Mouse (Mus musculus) forebrain, embryonic 15.5 days (tissue): Measurements from ENCODE around the gene Ptpn6. TPM values are rescaled to one million over a fixed set of nuclear protein-coding genes. Genes with fewer than 3 reads are reported as not detected.
A peak's percentile ranks its signal among the peaks of the same experiment; 100 is the strongest.

Experiments
- ATAC-seq: fragments of 200-750 bp; cut with Nextera tagmentation; replicated peaks from 2 replicates; pipeline ENCODE4 v1.8.0; 2017; ENCODE audit warnings: mild to moderate bottlenecking, moderate TSS enrichment, moderate library complexity
- H3K27ac ChIP-seq: fragments of 300-500 bp; sonication (generic); replicated peaks from 2 replicates; pipeline ENCODE4 v1.5.1; 2015; ENCODE audit warnings: mild to moderate bottlenecking, inconsistent platforms
- H3K27me3 ChIP-seq: fragments of 300-500 bp; sonication (generic); 2 replicates; pipeline ENCODE4 v1.6.1; 2015; ENCODE audit warnings: inconsistent platforms
- H3K36me3 ChIP-seq: fragments of 300-500 bp; sonication (generic); 2 replicates; pipeline ENCODE4 v1.6.1; 2015; ENCODE audit warnings: mild to moderate bottlenecking, inconsistent platforms
- H3K4me1 ChIP-seq: fragments of 300-500 bp; sonication (generic); 2 replicates; pipeline ENCODE4 v1.6.1; 2015; ENCODE audit warnings: inconsistent platforms
- H3K4me2 ChIP-seq: fragments of 300-500 bp; sonication (generic); replicated peaks from 2 replicates; pipeline ENCODE4 v1.6.1; 2015; ENCODE audit warnings: mild to moderate bottlenecking, inconsistent platforms
- H3K4me3 ChIP-seq: fragments of 300-500 bp; sonication (generic); 2 replicates; pipeline ENCODE4 v1.5.1; 2015; ENCODE audit warnings: mild to moderate bottlenecking, inconsistent platforms
- H3K9ac ChIP-seq: fragments of 300-500 bp; sonication (generic); replicated peaks from 2 replicates; pipeline ENCODE4 v1.6.1; 2015; ENCODE audit warnings: mild to moderate bottlenecking, inconsistent platforms
- H3K9me3 ChIP-seq: fragments of 300-500 bp; sonication (generic); 2 replicates; pipeline ENCODE4 v1.6.1; 2016; ENCODE audit warnings: inconsistent platforms
- WGBS: fragments of 180-500 bp; shearing (Covaris S2); methylation state at CpG from one replicate; pipeline ENCODE4 v1.1.7; 2015; ENCODE audit warnings: mixed read lengths; 5-methylcytosine and 5-hydroxymethylcytosine counted together
- polyA plus RNA-seq: library from polyadenylated mRNA; unstranded; fragments of >200 nt; fragmentation: Nextera tagmentation; extraction: Ambion mirVana; gene quantifications from 2 replicates; pipeline ENCODE4 v1.2.1, GENCODE M21; 2015

Ptpn6 gene
- polyA plus RNA-seq, 1 experiment from 2014 or later: 3.2 TPM

DNA sequence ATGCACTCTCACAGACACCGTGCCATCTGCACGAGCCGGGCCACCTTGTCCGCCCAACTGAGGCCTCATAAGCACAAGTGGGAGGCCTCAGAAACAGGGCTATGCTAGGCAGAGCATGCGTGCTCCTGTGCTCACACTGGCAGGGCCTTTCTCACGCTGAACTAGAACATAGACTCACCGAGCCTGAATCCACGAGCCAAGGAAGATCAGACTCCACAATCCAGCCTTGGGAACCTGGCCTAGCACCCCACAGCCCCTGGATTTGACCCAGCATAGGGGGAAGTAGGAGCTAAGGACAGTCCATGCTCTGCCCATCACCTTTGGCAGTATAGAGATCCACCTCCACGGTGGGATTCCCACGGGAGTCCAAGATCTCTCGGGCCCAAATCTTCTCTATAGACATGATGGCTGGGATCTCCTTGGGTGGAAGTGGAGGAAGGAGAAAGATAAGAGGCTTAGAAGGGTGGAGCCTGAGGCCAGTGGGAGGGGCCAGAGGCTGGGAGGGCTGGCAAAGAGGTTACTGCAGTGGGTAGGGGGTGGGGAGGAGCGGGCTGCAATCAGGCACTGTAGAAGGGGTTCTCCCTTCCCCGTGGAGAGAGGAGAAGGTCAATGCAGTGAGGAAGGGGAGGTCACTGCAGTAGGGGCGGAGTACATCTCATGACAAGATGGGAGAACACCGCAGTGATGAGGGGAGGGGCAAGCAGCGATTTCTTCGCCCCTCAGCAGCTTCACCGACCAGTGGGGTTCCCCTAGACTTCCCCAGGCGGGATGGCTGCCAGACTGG is 29.6 kb upstream of the Ptpn6 start:
- no peaks in the 10 kb centered on the region for H3K9me3 ChIP-seq
- peaks cover 20% of the 10 kb centered on the region for H3K4me1 ChIP-seq
- H3K27ac ChIP-seq: no peak overlapping the region
- peak overlapping the region; percentile 90 for H3K4me2 ChIP-seq
- 0 out of 2 replicates have a peak, but pooled peaks have one; percentile 7 for ATAC-seq
- H3K4me3 ChIP-seq: peak overlapping the region; percentile 61
- 22% methylated on average over 19 of the region's 19 CpGs for WGBS
- no peaks in the 10 kb centered on the region for H3K27me3 ChIP-seq
- no peaks in the 10 kb centered on the region for H3K36me3 ChIP-seq
- no peak overlapping the region for H3K9ac ChIP-seq

DNA sequence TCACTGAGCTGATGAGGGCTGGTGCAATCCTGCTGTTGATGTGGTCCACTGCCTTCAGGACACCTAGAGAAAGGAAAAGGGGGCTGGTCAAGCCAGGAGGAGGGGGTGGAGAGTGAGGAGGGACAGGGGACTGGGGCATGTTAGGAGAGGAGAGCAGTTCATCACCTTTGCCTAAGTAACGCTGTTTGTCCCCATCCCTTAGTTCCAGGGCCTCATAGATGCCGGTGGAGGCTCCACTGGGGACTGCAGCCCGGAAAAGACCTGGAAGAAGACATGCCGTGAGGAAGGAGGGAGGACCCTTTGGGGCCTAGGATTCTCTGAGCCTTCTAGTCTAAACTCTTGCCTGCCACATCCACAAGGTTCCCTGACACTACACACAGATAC is 29.0 kb upstream of the Ptpn6 start:
- WGBS: 30% methylated on average over 4 of the region's 4 CpGs
- no peaks in the 10 kb centered on the region for H3K27me3 ChIP-seq
- H3K9me3 ChIP-seq: no peaks in the 10 kb centered on the region
- H3K9ac ChIP-seq: no peak overlapping the region
- H3K4me3 ChIP-seq: no peak overlapping the region
- peak overlapping the region; percentile 90; the same call in 1 of the 2 replicates for H3K4me2 ChIP-seq
- H3K36me3 ChIP-seq: no peaks in the 10 kb centered on the region
- H3K4me1 ChIP-seq: peaks cover 20% of the 10 kb centered on the region
- ATAC-seq: no peak
- H3K27ac ChIP-seq: no peak overlapping the region

DNA sequence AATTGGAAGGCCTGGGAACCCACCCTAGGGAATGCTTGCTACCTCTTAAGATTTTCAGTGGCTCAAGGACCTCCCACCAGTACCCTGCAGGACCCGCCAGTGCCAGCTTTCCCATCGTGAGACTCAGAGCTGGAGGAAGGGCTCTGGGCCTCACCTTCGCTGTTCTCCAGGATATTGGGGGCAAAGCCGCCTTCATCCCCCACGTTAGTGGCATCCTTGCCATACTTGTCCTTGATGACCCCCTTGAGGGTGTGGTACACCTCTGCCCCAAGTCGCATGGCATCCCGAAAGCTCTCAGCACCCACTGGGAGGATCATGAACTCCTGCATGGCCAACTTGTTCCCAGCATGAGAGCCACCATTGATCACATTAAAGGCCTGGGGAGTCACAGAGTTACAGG is 27.4 kb upstream of the Ptpn6 start:
- 90% methylated on average over 7 of the region's 7 CpGs for WGBS
- no peak for ATAC-seq

DNA sequence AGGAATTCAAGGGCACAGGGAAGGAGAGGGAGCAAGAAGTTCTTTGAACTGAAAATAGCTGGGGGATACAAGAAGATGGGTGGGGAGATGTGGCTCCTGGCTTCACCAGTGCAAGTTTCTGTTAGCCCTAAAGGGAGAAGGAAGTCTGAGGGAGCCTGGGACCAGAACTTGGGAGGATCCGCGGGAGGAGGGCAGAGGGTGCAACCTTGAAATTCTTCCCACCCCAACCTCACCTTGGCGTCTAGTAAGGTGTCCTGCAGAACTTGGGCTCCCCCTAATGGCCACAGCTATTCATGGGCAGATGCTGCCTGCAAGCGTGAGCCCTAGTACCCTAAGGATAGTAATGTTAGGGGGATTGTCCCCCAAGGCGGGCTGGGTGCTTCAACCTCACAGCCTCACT is 20.7 kb upstream of the Ptpn6 start:
- H3K27ac ChIP-seq: peak overlapping the region; percentile 96
- ATAC-seq: no peak
- no peak overlapping the region for H3K9ac ChIP-seq
- WGBS: 0% methylated on average over 5 of the region's 5 CpGs
- H3K4me1 ChIP-seq: peaks cover 36% of the 10 kb centered on the region
- no peaks in the 10 kb centered on the region for H3K36me3 ChIP-seq
- H3K9me3 ChIP-seq: no peaks in the 10 kb centered on the region
- H3K4me3 ChIP-seq: no peak overlapping the region
- H3K27me3 ChIP-seq: no peaks in the 10 kb centered on the region
- no peak overlapping the region for H3K4me2 ChIP-seq

More for the DNA sequence above, 27.4 kb upstream of the Ptpn6 start:
- Histone ChIP-seq H3K4me2 (no peak overlapping the region), H3K27me3 (no peaks in the 10 kb centered on the region), H3K4me1 (peaks cover 20% of the 10 kb centered on the region), H3K9me3 (no peaks in the 10 kb centered on the region), H3K27ac (no peak overlapping the region), H3K9ac (no peak overlapping the region), H3K4me3 (no peak overlapping the region), H3K36me3 (no peaks in the 10 kb centered on the region)

DNA sequence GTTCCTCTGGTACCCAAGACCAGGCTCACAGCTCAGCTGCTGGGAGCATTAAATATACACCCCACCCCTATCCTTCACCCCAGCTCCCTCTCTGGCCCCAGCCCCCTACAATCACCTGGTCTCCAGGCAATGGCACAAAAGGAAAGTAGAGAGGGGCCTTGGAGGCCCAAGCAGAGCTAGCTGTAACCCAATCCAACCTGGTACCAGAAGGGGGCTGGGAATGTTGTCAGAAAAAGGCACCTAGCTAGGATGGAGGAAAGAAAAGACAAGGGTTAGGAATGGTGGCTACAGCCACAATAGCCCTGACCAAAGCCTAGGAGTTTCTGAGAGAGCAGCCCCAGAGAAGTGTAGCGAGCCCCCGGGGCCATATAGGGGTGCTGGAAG is 20.3 kb upstream of the Ptpn6 start:
- peak overlapping the region; percentile 96 for H3K27ac ChIP-seq
- H3K4me2 ChIP-seq: no peak overlapping the region
- no peak for ATAC-seq
- WGBS: 33% methylated on average over 2 of the region's 2 CpGs
- no peaks in the 10 kb centered on the region for H3K9me3 ChIP-seq
- H3K27me3 ChIP-seq: no peaks in the 10 kb centered on the region
- H3K36me3 ChIP-seq: no peaks in the 10 kb centered on the region
- H3K4me3 ChIP-seq: no peak overlapping the region
- no peak overlapping the region for H3K9ac ChIP-seq
- peaks cover 40% of the 10 kb centered on the region for H3K4me1 ChIP-seq

DNA sequence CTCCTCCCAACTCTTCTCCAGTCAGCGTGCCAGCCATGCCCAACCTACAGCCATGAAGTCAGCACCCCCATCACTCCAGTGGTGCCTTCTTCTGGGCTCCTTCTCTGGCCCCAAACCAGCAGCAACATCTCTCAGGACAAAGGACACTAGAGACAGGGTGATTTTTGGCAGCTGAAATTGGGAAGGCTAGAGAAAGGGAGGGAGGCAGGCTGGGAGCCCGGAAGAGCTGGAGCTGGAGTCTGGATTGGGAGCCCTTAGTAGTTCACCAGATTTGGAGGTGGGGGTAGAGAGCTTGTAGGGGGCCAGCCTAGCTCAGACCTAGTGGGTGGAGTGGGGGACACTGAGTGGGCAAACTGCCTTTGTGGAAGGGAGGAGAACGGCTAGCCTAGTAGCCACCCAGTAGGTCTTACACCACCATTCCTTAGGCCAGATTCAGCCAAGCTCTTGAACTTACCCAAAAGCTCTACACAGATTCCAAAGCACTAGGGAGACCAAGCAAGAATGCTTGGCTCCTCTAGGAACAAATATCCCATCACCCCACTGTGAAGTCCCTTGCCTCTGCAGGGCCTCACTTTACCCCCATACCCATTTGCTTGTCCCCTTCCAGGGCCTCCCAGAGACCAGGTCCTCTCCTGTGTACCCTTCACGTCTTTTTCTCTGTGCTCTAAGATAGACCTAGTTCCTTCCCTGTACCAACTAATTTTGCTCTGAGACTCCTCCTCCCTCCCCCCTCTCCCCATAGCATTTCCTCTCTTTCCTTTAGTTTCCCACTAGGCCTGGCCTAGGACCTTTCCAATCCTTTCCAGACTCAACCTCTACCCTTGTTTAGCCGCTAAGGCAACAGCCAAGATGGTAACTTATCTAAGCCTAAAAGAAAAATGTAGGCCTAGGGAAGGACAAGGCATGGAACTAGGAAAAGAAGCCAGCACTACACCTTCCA is 19.7 kb upstream of the Ptpn6 start:
- Histone ChIP-seq H3K4me1 (peaks cover 47% of the 10 kb centered on the region), H3K9ac (peak overlapping the region; percentile 88), H3K9me3 (no peaks in the 10 kb centered on the region), H3K4me2 (peak overlapping the region; percentile 68), H3K4me3 (peak overlapping the region; percentile 65), H3K27me3 (no peaks in the 10 kb centered on the region), H3K27ac (peak overlapping the region; percentile 96), H3K36me3 (no peaks in the 10 kb centered on the region)
- ATAC-seq: peak; percentile 15
- 32% methylated on average over 5 of the region's 5 CpGs for WGBS

DNA sequence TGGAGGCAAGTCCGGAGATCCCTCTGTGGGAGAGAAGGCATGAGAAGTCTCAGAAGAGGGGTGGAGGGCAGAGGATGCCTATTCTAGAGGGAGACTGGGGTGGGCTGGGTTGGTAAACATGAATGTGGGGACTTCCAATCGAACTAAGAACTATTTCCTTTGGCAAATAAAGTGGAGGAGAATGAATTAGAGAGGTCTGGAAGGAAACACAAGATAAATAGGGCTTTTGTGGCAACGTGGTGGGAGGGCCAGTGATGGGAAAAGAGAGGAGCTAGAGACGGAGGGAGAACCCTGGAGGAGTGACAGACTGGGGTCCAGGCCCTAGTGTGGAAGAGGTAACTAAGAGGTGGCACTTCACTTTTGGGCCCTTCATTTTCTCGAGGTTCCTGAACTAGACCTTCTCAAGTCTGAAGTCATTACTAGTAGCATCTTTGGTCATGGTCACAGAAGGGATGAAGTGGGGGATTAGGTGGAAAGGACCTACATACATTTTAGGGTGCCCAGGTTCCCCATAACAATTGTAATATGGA is 18.9 kb upstream of the Ptpn6 start:
- under 1% methylated on average over 5 of the region's 5 CpGs for WGBS
- Histone ChIP-seq H3K9me3 (no peaks in the 10 kb centered on the region), H3K4me2 (peak overlapping the region; percentile 68), H3K27me3 (no peaks in the 10 kb centered on the region), H3K4me3 (peak overlapping the region; percentile 65), H3K36me3 (no peaks in the 10 kb centered on the region), H3K27ac (peak overlapping the region; percentile 96), H3K9ac (peak overlapping the region; percentile 88), H3K4me1 (peaks cover 47% of the 10 kb centered on the region)
- ATAC-seq: no peak

DNA sequence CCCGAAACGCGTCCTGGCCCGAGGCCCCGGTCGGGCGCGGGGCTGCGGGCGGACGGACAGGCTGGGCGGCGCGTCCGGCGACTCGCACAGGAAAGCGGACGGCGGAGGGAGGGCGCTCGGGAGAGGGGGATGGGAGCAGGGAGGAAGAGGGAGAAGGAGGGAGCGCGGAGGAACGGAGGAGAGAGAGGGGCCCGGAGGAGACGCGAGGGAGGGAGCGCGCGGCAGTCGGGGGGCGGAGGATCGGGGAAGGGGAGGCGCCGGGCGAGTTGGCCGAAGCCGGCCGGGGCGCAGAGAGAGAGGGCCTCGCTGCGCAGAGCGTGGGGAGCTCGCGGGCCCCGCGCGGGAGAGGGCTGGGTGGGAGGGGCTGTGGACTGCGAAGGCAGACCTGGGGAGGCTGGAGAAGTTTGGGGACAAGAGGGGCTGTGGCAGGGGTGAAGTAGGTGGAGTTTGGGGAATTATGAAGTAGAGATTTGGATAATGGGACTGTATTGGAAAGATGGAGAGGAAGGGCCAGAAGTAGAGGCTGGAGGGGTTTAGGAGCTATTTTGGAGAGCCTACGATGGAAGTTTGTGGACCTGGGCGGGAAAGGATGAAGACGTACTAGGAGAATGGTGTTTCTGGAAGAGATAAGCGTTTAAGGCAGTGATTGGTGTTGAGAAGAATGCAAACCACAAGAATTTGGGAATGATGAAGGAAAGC is 18.3 kb upstream of the Ptpn6 start:
- H3K4me3 ChIP-seq: peak overlapping the region; percentile 65
- no peaks in the 10 kb centered on the region for H3K36me3 ChIP-seq
- WGBS: under 1% methylated on average over 52 of the region's 54 CpGs
- peak; percentile 70 for ATAC-seq
- H3K9me3 ChIP-seq: no peaks in the 10 kb centered on the region
- H3K27me3 ChIP-seq: no peaks in the 10 kb centered on the region
- peak overlapping the region; percentile 68 for H3K4me2 ChIP-seq
- H3K4me1 ChIP-seq: peaks cover 47% of the 10 kb centered on the region
- H3K9ac ChIP-seq: peak overlapping the region; percentile 88
- peak overlapping the region; percentile 96 for H3K27ac ChIP-seq

DNA sequence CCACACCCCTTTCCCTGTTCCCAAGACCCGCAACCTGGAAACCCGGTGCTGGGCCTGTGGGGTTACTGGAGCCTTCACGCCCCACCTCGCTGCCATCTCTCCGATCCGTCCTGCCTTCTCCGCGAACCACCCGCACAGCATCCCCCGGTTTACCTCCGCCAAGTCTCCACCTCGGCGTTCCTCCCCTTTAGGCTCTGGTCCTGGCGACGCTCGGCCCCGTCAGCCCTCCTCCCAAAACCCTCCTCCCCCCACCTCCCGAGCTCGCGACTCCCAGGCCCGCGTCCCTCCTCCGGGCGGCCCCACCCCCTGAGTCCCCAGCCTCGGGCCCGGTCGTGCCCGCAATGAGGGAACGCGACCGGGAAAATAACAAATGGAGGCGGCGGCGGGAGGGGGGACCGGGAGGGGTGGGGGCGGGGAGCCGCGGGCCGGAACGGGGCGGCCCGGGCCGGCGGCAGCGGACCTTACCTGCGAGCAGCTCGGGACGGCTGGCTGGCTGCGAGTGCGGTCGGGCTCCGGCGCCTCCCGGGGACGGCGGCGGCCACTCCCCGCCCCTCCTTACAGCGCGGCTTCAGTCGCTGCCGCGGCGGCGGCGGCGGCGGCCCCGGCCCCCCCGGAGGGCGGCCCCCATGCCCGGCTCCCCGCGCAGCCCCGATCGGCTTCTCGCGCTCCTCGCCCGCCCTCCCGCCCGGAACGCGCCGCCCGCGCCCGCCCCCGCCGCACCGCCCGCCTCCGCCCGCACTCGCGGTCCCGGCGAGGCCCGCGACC is 17.5 kb upstream of the Ptpn6 start, which contains the start of the genes Gm45234 and Atn1:
TSS of gene Gm45234 (minus strand) at position 191 of the 765 bp plus-strand sequence.
TSS of gene Atn1 (minus strand) at position 694 of the 765 bp plus-strand sequence.
- H3K4me1 ChIP-seq: peaks cover 47% of the 10 kb centered on the region
- no peaks in the 10 kb centered on the region for H3K27me3 ChIP-seq
- H3K36me3 ChIP-seq: no peaks in the 10 kb centered on the region
- WGBS: under 1% methylated on average over 55 of the region's 100 CpGs
- peak within 1 kb of the TSS; percentile 88 for H3K9ac ChIP-seq
- ATAC-seq: peak; percentile 51
- peak within 1 kb of the TSS; percentile 96 for H3K27ac ChIP-seq
- H3K9me3 ChIP-seq: no peaks in the 10 kb centered on the region
- peak within 1 kb of the TSS; percentile 65 for H3K4me3 ChIP-seq
- H3K4me2 ChIP-seq: peak within 1 kb of the TSS; percentile 68

DNA sequence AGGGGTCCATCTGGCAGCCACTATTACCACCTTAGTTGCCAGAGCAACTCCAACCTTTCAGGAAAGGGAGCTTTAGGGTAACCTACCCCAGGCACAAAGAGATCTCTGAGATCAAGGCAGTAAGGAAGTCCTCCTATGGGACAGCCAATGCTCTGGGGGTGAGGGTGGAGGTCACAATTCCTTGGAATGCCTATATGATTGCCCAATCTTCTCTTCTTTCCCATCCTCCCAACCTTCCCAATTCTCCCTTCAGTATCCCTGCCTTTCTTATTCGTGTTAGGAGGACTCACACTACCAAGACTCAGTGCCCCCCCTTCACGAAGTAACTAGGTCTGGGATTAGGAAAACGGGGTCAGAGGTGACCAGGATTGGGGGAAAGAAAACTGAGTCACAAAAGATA is 16.8 kb upstream of the Ptpn6 start:
- Histone ChIP-seq H3K9me3 (no peaks in the 10 kb centered on the region), H3K27ac (peak overlapping the region; percentile 96), H3K36me3 (no peaks in the 10 kb centered on the region), H3K4me3 (peak overlapping the region; percentile 65), H3K9ac (peak overlapping the region; percentile 88), H3K4me2 (peak overlapping the region; percentile 68), H3K27me3 (no peaks in the 10 kb centered on the region), H3K4me1 (peaks cover 47% of the 10 kb centered on the region)
- no peak for ATAC-seq
- WGBS: 0% methylated on average over 3 of the region's 3 CpGs

DNA sequence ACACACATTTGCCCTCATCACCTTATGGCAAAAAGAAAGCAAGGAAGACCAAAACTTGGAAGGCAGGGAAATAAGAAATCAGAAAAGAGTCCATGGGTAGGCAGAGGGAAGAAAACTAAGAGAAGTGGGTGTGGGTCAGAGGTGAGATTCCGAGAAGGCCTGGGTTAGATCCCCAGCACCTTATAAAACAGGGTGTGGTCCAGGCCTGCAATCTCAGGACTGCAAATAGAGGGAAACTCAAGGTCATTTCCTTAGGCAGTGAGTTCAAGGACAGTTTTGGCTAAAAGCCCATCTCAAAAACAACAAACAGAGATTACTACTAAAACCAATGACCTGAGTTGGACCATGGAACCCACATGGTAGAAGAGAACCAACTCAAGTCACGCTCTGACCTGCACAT is 15.3 kb upstream of the Ptpn6 start:
- 95% methylated on average over 2 of the region's 2 CpGs for WGBS
- ATAC-seq: no peak
- Histone ChIP-seq H3K4me3 (no peak overlapping the region), H3K4me1 (peaks cover 47% of the 10 kb centered on the region), H3K9me3 (no peaks in the 10 kb centered on the region), H3K27ac (no peak overlapping the region), H3K27me3 (no peaks in the 10 kb centered on the region), H3K36me3 (peaks cover 7% of the 10 kb centered on the region; the same call in 1 of the 2 replicates), H3K9ac (no peak overlapping the region), H3K4me2 (no peak overlapping the region)
